Mouse (Mus musculus) right cerebral cortex, adult 18-20 months (tissue): ENCODE measurements around the gene Mtch1.
"Not testable (repeated sequence)": the region's sequence is repeated elsewhere in the genome, so short reads cannot be mapped to it uniquely, and the experiment has no call there.

ENCODE experiments used
- DNase-seq: peaks from one replicate; pipeline ENCODE4 v3.0.0; 2022; ENCODE audit warnings: mixed read lengths

Mtch1 gene

GRCm38 (mm10) chr17:29361982-29362691 lies 14.4 kb upstream of the Mtch1 start:
- DNase-seq: no peak

- no peak for DNase-seq
These were observed 13.1 kb upstream of the Mtch1 start, which contains the start of gene Fgd2 for GRCm38 (mm10) chr17:29360761-29361221. Gene Fgd2, plus strand, starts transcription at chr17:29360914.

GRCm38 (mm10) chr17:29358928-29359327 lies 11.2 kb upstream of the Mtch1 start:
- no peak for DNase-seq

GRCm38 (mm10) chr17:29356882-29357281 lies 9.1 kb upstream of the Mtch1 start:
- DNase-seq: no peak

GRCm38 (mm10) chr17:29356479-29356856 lies 8.7 kb upstream of the Mtch1 start:
- DNase-seq: no peak

GRCm38 (mm10) chr17:29355841-29356478 lies 8.2 kb upstream of the Mtch1 start:
- DNase-seq: no peak

GRCm38 (mm10) chr17:29355461-29355840 lies 7.7 kb upstream of the Mtch1 start:
- DNase-seq: no peak

- not testable (repeated sequence) for DNase-seq
These were observed 3.3 kb upstream of the Mtch1 start for GRCm38 (mm10) chr17:29351056-29351455.

DNA sequence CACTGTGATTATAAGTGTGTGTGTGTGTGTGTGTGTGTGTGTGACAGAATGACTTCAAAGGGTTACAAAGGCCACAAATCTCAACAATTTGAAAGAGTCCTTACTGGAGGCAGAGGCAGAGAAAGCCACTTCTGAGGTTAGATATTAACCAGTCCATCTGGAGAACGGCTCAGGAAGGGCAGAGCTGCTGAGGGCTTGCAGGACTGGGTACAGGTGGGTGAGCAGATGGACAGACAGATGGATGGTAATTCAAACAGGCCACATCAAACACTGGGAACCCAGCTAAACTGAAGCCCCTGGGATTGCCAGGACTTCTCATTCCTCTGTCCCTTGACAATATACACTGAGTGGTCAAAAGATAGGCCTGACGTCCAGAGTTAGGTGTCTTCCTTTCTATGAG lies 1.3 kb upstream of the Mtch1 start:
- no peak for DNase-seq

- DNase-seq: no peak
These were observed 549 bp downstream of the Mtch1 start for GRCm38 (mm10) chr17:29347126-29347644.

- peak; percentile 76 for DNase-seq
These were observed 1.1 kb downstream of the Mtch1 start for GRCm38 (mm10) chr17:29346496-29347125.

DNA sequence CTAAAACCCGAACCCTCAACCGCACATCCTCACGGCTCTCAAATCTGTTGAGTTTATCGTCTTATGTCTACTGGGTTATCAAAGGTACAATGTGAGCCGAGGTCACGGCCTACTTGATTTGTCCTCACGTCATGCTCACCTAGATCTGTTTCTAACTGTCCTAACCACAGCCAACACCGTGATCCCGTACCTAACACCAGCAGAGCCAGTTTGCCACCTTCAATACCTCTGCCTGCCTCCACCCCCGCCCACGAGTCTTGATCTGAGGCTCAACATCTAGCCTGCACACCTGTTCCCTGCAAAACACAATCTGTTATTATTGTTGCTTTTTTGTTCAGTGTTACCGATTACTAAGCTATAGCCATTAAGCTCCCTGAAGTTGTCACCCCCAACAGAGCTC lies 2.5 kb downstream of the Mtch1 start:
- DNase-seq: no peak

DNA sequence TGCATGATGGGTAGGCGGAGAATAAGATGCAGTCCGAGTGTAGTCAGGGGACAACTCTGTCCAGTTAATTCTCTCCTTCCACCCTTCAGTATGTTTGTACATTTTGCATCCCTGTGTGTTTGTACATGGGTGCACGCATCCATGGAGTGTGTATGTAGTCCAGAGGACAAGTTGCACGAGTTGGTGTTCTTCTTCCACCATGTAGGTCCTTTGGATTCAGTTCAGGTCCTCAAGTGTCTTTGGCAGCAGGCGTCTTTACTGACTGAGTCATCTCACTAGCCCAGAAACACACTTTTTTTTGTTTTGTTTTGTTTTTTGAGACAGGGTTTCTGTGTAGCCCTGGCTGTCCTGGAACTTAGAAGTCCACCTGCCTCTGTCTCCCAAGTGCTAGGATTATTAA lies 4.5 kb downstream of the Mtch1 start:
- DNase-seq: no peak

- no peak for DNase-seq
These were observed 5.5 kb downstream of the Mtch1 start for GRCm38 (mm10) chr17:29342010-29342910.

GRCm38 (mm10) chr17:29341591-29342003 lies 6.1 kb downstream of the Mtch1 start:
- DNase-seq: peak; percentile 59

GRCm38 (mm10) chr17:29340406-29341261 lies 7.1 kb downstream of the Mtch1 start:
- no peak for DNase-seq

DNA sequence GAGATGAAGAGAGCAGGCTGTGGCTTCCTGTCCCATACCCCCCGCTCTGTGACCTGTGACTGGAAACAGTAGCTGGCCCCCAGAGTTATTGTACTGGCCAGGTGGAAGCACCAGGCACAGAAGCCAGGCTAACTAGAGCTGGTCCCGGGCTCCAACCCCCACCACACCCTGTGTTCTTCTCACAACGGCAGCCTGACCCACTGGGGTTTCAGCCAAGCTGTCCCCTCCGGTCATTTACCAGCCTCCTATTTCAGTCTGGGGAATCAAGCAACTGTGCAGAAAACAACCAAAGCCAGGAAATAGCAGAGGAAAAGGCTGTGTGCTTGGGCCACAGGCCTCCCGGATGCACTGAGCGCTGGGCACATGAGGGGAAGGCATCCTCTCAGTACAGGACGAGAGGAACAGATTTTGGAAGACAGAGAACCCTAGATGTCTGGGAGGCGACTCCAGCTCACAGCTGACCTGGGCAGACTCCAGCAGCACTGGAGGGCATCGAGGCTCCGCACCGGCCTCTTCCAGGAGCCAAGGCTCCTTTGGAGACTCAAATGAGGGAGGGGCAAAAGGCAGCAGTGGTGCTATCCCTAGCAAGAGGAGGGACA lies 8.5 kb downstream of the Mtch1 start:
- DNase-seq: no peak

DNA sequence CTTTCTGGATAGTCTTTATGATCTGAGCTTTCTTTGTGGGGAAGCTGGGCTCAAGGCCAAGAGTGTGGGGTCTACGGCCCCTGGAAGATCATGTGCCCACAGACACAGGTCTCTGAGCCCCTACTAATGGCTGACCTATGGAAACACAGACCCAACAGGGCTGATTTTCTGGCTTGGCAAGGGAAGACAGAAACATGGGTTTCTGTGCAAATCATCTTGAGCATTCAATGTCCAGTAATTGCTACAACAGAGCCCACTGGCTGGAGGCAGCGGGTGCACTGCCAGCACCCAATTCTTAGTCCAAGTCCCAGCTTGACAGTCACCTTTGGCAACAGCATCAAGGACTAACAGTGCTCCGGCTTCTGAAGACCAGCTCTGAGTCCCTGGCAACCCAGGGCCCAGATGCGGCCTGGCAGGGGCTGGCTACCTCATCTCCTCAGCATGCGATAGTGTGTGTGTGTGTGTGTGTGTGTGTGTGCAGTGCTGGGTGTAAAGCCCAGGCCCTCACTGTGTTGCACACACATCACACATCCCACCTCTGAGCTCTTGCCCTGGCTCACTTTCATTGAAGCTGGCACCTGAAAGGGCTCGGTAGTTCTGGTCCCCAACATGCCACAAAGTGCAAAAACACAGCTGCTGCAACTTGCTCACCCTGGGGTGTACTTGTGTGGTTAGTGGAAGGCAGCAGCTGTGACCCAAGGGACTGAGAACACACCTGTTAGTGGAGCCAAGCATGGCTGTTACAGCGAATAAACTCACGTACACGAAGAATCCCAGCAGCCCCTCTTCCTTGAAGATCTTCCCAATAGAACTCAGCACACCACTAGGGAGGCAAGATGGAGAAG lies 9.5 kb downstream of the Mtch1 start:
- DNase-seq: no peak

- no peak for DNase-seq
These were observed 11.3 kb downstream of the Mtch1 start for GRCm38 (mm10) chr17:29336266-29336990.
